Mouse (Mus musculus): ENCODE measurements around the gene Ckap4.
"Not testable (repeated sequence)": the region's sequence is repeated elsewhere in the genome, so short reads cannot be mapped to it uniquely, and the experiment has no call there.

Ckap4 gene

GRCm38 (mm10) chr10:84549146-84549919 lies 15.5 kb upstream of the Ckap4 start:
- DNase-seq (ENCODE audit: low spot score) = no peak

GRCm38 (mm10) chr10:84544841-84545610 lies 11.2 kb upstream of the Ckap4 start:
- DNase-seq (ENCODE audit: low spot score) = no peak

- no peak for DNase-seq (ENCODE audit: low spot score)
Measured at GRCm38 (mm10) chr10:84542802-84543658, 9.2 kb upstream of the Ckap4 start.

- no peak for DNase-seq (ENCODE audit: low spot score)
Measured at GRCm38 (mm10) chr10:84539651-84540050, 5.8 kb upstream of the Ckap4 start.

- no peak for DNase-seq (ENCODE audit: low spot score)
Measured at GRCm38 (mm10) chr10:84535859-84536258, 2.0 kb upstream of the Ckap4 start.

GRCm38 (mm10) chr10:84535458-84535857 lies 1.6 kb upstream of the Ckap4 start:
- DNase-seq (ENCODE audit: low spot score) = no peak

GRCm38 (mm10) chr10:84532911-84533882 lies 665 bp downstream of the Ckap4 start:
- DNase-seq (ENCODE audit: low spot score) = no peak

GRCm38 (mm10) chr10:84532191-84532889 lies 1.5 kb downstream of the Ckap4 start:
- DNase-seq (ENCODE audit: low spot score) = no peak

GRCm38 (mm10) chr10:84531576-84531975 lies 2.3 kb downstream of the Ckap4 start:
- DNase-seq (ENCODE audit: low spot score) = no peak

- no peak for DNase-seq (ENCODE audit: low spot score)
Measured at GRCm38 (mm10) chr10:84530388-84530787, 3.5 kb downstream of the Ckap4 start.

GRCm38 (mm10) chr10:84527631-84528030 lies 6.2 kb downstream of the Ckap4 start:
- DNase-seq (ENCODE audit: low spot score) = no peak

GRCm38 (mm10) chr10:84527070-84527469 lies 6.8 kb downstream of the Ckap4 start:
- DNase-seq (ENCODE audit: low spot score) = no peak

GRCm38 (mm10) chr10:84526488-84526887 lies 7.4 kb downstream of the Ckap4 start:
- DNase-seq (ENCODE audit: low spot score) = no peak

GRCm38 (mm10) chr10:84523682-84524081 lies 10.2 kb downstream of the Ckap4 start:
- DNase-seq (ENCODE audit: low spot score) = no peak

GRCm38 (mm10) chr10:84516414-84516927 lies 17.4 kb downstream of the Ckap4 start:
- DNase-seq (ENCODE audit: low spot score) = no peak

- DNase-seq (ENCODE audit: low spot score) = not testable (repeated sequence)
Measured at GRCm38 (mm10) chr10:84515980-84516379, 17.9 kb downstream of the Ckap4 start.

GRCm38 (mm10) chr10:84515512-84515950 lies 18.3 kb downstream of the Ckap4 start:
- peak; percentile 87 for DNase-seq (ENCODE audit: low spot score)

- peak; percentile 68 for DNase-seq (ENCODE audit: low spot score)
Measured at GRCm38 (mm10) chr10:84514038-84514578, 19.8 kb downstream of the Ckap4 start.

GRCm38 (mm10) chr10:84512766-84513165 lies 21.1 kb downstream of the Ckap4 start:
- DNase-seq (ENCODE audit: low spot score) = no peak

- no peak for DNase-seq (ENCODE audit: low spot score)
Measured at GRCm38 (mm10) chr10:84508603-84509002, 25.3 kb downstream of the Ckap4 start.
